Mouse (Mus musculus) embryo, embryonic 11.5 days (tissue): ENCODE data around the gene Taf10.
A peak's percentile ranks its signal among the peaks of the same experiment; 100 is the strongest.
"Not testable (repeated sequence)": the region's sequence is repeated elsewhere in the genome, so short reads cannot be mapped to it uniquely, and the experiment has no call there.

Experiments used
- DNase-seq: peaks from one replicate; pipeline ENCODE4 v3.0.0-alpha.2; 2012; ENCODE audit warnings: low read depth, low spot score

The Taf10 gene

GRCm38 (mm10) chr7:105753281-105753680 lies 9.1 kb upstream of the Taf10 start:
- DNase-seq, result no peak

DNA sequence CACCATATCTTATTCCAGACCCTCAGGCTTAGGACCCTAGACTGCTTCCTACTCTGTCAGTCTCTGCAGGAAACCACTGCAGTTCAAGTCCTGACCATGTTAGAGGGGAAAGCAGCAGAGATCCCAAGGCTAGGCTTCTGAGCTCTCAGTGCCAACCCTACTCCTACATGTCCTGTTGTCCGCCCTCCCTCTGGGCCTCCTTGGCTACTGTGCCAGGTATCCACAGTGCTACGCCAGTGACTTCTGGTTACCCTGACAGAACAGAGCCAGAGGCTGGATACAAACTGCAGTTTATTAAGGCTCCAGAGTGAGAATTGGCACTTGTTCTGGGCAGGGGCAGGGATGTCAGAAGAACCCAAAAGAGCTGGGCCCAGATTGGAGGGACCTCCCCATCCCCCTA lies 8.6 kb upstream of the Taf10 start:
- DNase-seq, result no peak

DNA sequence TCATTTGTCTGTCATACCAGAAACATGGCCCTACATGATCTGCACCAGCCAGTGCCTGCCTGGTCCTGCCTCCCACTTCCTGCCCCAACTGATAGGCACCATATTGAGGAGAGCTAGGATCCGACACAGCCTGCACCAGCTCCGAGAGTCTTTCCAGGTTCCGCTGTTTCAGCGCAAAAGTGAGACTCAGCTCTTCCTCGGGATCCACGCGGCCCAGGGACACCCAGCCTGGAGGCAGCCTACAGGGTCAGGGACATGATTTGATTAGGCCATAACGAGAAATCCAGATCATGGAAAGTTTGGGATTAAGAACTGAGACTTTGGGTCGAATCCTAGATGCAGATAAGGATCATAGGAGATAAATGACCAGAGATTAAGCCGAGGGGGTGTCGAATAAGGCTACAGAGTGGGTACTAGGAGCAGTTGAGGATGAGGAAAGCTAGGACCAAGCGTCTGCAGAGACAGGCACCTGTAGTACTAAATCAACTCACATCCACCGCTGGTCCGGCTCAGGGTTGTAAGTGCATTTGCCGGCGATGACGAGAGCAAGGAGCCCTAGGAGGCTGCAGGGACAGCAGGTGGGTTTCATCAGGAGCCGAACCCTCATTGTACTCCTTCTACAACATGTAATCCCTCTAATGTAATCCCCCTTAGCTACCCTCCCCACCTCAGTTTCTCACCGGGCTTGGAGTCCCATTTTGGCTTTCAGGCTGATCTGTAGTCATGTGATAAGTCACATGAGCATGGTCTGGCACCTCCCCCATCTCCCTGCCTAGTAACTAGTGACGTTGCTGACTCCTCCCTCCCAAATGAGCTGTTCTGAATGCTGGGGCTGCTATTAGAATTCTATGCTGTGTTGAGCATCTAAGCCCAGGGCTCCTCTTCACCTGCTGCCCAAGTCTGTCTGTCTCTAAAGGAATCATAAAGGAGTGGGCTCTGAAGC lies 7.6 kb upstream of the Taf10 start, which contains the start of gene Tpp1:
Gene Tpp1, minus strand, starts transcription at position 745 of the 943 bp plus-strand sequence.
- DNase-seq, result peak; percentile 85

GRCm38 (mm10) chr7:105747776-105748175 lies 3.6 kb upstream of the Taf10 start:
- no peak for DNase-seq

- not testable (repeated sequence) for DNase-seq
Observed at GRCm38 (mm10) chr7:105743246-105743925, 775 bp downstream of the Taf10 start.

DNA sequence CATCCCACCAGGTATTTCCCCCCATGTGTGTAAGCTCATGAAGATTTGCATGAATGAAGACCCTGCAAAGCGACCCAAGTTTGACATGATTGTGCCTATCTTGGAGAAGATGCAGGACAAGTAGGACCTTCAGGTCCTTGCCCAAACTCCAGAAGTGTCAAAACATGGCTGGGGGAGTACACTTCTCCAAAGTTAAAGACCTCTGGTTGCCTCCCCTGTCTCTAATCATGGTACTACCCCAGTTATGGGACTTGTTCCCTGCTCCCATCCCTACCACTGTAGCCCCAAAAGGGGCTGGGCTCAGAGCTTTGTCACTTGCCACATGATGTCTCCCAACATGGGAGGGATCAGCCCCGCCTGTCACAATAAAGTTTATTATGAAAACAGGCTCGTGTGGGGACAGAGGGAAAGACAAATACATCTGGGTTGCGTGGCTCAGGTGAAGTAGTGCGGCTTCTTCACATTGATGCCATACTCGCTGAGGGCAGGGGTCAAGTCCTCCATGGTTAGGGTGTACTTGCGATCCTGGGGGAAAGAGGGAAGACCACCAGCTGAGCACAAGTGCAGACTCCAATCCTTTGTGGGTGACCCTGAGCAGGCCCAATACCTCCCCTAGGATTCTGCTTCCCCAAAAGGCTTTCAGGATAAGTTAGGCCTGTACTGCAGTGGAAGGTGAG lies 1.5 kb downstream of the Taf10 start:
- not testable (repeated sequence) for DNase-seq

DNA sequence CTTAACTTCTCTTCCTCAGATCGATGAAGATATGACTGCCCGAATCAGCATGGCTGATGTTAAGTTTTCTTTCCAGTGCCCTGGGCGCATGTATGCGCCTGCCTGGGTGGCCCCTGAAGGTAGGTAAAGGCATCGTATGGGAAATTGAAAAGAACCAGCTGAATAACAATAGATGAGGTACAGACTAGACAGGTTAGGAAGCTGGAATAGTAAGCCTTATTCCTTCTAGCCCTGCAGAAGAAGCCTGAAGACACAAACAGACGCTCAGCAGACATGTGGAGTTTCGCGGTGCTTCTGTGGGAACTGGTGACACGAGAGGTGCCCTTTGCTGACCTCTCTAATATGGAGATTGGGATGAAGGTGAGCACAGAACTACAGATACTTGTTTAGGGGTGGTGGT lies 2.2 kb downstream of the Taf10 start:
- DNase-seq, result no peak

DNA sequence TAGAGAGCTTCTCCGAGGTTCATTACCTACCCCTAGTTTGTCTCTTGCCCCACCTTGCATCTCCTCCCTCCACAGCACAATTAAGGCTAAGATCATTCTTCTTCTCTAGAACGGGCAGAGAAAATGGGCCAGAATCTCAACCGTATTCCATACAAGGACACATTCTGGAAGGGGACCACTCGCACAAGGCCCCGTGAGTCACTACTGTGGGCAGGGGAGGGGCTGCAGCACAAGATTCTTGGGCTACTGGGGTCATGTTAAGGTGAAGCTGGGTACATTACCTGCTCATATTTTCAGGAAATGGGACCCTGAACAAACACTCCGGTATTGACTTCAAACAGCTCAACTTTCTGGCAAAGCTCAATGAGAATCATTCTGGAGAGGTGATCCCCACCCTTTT lies 3.3 kb downstream of the Taf10 start:
- DNase-seq, result no peak

GRCm38 (mm10) chr7:105740089-105740795 lies 3.9 kb downstream of the Taf10 start:
- DNase-seq, result no peak

- no peak for DNase-seq
Observed at GRCm38 (mm10) chr7:105738948-105739347, 5.2 kb downstream of the Taf10 start.

DNA sequence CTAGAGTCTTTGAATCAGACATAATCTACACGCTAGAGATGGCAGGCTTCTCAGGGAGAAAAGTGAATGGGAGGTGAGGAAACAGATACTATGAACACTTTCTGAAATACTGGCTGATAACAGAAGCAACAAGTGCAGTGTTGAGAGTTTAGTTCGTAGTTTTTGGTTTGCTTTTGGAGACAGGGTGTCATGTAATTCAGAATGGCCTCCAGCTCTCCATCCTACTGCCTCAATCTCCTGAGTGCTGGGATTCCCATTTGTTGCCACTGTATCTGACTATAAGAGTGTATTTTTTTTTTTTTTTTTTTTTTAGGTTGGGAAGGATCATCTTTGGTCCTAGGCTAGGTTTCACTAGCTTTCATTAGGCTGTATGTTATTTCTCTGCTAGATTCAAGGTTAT lies 5.9 kb downstream of the Taf10 start:
- DNase-seq, result no peak

DNA sequence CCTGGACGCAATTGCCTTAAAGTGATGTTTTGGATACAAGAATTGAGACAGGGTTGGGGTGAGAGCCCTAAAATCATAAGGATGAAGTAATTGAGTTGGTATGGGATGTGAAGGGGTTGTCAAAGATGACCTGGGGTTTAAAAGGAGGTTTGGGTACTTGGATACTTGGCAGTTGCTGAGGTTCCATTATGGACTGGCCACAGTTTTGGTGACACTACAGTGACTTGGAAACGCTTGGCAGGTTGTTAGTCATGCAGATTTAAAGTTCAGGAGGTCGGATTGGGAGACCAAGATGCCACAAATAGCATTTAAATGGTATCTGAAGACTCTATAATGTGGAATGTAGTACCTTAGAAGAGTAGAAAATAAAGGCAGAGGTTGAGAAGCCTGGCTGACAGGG lies 6.5 kb downstream of the Taf10 start:
- no peak for DNase-seq

DNA sequence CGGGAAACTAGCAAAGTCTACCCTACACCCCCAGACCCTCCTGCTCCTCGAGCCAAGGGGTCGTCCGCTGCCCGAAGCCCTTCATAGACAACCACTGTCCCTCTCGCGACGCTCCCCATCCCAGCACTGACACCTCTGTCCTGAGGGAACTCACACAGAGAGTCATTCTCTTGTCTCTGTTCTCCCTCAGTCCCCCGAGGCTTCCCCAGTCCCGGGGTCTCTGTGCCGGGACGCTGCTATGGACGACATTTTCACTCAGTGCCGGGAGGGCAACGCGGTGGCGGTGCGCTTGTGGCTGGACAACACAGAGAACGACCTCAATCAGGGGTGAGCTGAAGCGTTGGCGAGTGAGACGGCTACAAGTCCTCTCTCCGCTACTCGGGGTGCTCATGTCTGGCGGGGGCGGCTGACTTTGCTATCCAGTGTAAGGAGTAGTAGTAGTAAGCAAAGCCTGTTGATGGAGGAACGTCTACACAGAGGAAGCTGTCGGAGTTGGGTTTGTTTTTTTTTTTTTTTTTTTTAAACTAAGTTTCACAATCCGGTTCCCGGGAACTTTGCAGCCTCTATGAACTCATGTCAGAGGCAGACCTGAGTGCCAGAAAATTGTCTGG lies 7.1 kb downstream of the Taf10 start, which contains the start of gene Rrp8:
Gene Rrp8, minus strand, starts transcription at position 475 of the 611 bp plus-strand sequence.
- no peak for DNase-seq

GRCm38 (mm10) chr7:105736264-105736901 lies 7.8 kb downstream of the Taf10 start, which contains the start of gene Ilk:
Gene Ilk, plus strand, starts transcription at chr7:105736592.
- peak; percentile 77 for DNase-seq

DNA sequence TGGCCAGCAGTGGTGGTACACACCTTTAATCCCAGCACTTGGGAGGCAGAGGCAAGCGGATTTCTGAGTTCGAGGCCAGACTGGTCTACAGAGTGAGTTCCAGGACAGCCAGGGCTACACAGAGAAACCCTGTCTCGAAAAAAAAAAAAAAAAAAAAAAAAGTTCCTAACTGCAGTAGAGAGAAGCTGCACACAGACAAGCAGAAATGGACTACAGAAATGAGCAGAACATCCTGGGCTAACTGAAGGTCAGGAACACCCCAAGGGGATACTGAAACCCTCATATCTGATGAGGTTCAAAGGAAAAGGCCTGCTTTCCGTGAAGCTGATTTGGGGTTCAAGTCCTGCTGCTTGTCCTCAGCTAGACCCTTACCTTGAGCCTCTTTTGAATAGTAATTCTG lies 8.7 kb downstream of the Taf10 start:
- not testable (repeated sequence) for DNase-seq

DNA sequence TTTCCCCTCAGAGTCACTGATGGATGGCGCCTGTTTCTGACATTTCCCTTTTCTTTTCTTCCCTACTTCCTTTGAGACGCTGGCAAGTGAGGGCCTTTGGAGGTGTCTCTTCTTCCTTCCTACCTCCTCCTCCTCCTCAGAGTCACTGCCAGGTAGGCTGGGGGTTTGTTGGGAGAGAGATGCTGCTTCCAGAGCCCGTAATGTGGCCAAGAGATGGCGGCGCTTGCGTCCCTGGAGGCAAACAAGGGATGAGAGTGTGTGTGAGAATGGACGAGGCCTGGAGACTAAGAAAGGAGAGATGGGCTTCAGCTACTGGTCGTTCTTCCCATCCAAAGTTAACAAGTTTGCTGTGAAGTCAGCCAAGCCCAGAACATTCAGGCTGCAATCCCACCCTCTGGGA lies 9.3 kb downstream of the Taf10 start:
- DNase-seq, result no peak

DNA sequence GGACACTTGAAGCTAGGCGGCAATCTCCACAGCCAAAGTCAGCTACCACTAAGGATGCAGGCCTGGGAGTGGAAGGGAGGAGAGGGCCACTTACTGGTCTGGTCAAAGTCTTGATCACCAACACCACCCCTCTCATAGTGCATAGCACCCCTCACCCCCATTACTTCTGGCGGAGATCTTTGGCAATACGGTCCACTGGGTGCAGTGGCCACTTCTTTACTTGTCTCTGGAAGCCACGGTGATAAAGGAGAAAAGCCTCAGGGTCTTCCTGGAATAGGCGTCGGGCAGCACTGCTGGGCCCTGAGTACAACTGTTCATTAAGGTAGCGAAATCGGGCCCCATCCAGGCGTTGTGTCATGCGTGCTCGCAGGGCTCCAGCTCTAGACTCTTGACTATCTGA lies 10.3 kb downstream of the Taf10 start:
- no peak for DNase-seq

- no peak for DNase-seq
Observed at GRCm38 (mm10) chr7:105728701-105729428, 15.3 kb downstream of the Taf10 start.

DNA sequence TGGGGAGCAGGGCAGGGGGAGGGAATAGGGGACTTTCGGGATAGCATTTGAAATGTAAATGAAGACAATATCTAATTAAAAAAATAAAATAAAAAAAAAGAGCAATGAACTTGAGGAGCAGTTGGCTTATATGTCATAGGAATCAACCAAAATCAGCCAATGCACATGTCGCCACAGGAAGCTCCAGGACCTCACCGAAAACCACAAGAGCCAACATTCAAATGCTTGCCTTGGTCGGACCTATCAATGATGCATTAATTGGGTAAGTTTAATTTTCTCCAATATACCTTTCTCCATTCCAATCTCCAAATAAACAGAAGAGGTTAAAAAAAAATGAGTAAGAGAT lies 17.2 kb downstream of the Taf10 start:
- DNase-seq, result no peak
